Mouse (Mus musculus): ENCODE results near the gene Sdhaf3.

GRCm38 (mm10) chr6:6925264-6925663 lies 30.5 kb upstream of the Sdhaf3 start:
- TF ChIP-seq CTCF (IDR thresholded peaks at IDR 0.05; ENCODE audit: borderline replicate concordance, extremely low read depth, insufficient read depth, insufficient read length) (no peak), POLR2A (IDR thresholded peaks at IDR 0.05; ENCODE audit: borderline replicate concordance, extremely low read depth, insufficient read depth, insufficient read length, poor library complexity, severe bottlenecking) (no peak)
